Mouse (Mus musculus) intestine, postnatal 0 days (tissue): ENCODE results near the gene Yipf6. TPM values are rescaled to one million over a fixed set of nuclear protein-coding genes. Genes with fewer than 3 reads are reported as not detected.
"Not testable (repeated sequence)": the region's sequence is repeated elsewhere in the genome, so short reads cannot be mapped to it uniquely, and the experiment has no call there.

Experiments used
- ATAC-seq: fragments of 200-750 bp; cut with Nextera tagmentation; 2 replicates; pipeline ENCODE4 v1.8.0; 2017; ENCODE audit warnings: mild to moderate bottlenecking, moderate TSS enrichment, moderate library complexity
- H3K27ac ChIP-seq: fragments of 300-500 bp; sonication (generic); 2 replicates; pipeline ENCODE4 v1.5.1; 2014; ENCODE audit warnings: mild to moderate bottlenecking, low read depth, low read length, moderate library complexity
- H3K27me3 ChIP-seq: fragments of 300-500 bp; sonication (generic); replicated peaks from 2 replicates; pipeline ENCODE4 v1.6.1; 2014; ENCODE audit warnings: low read length, mixed read lengths; ENCODE audit not compliant: control insufficient read depth, insufficient read depth
- H3K36me3 ChIP-seq: fragments of 300-500 bp; sonication (generic); 2 replicates; pipeline ENCODE4 v1.6.1; 2014; ENCODE audit warnings: mild to moderate bottlenecking, moderate library complexity; ENCODE audit not compliant: control insufficient read depth, insufficient read depth
- H3K4me1 ChIP-seq: fragments of 300-500 bp; sonication (generic); replicated peaks from 2 replicates; pipeline ENCODE4 v1.6.1; 2014; ENCODE audit warnings: antibody characterized with exemption, low read length, mixed read lengths; ENCODE audit not compliant: control insufficient read depth, insufficient read depth
- H3K4me2 ChIP-seq: fragments of 300-500 bp; sonication (generic); replicated peaks from 2 replicates; pipeline ENCODE4 v1.6.1; 2014; ENCODE audit warnings: low read depth, mild to moderate bottlenecking, moderate library complexity
- H3K4me3 ChIP-seq: fragments of 300-500 bp; sonication (generic); 2 replicates; pipeline ENCODE4 v1.5.1; 2014; ENCODE audit warnings: low read depth, low read length
- H3K9ac ChIP-seq: fragments of 300-500 bp; sonication (generic); 2 replicates; pipeline ENCODE4 v1.6.1; 2014; ENCODE audit warnings: mild to moderate bottlenecking, low read depth, low read length
- H3K9me3 ChIP-seq: fragments of 300-500 bp; sonication (generic); 2 replicates; pipeline ENCODE4 v1.6.1; 2016; ENCODE audit warnings: mixed run types; ENCODE audit not compliant: control insufficient read depth
- CTCF ChIP-seq: sonication (generic); IDR thresholded peaks from 2 replicates; pipeline ENCODE4 v1.5.1; 2016; ENCODE audit warnings: low read depth, mild to moderate bottlenecking, control low read depth, antibody characterized with exemption, moderate library complexity
- WGBS: fragments of 180-500 bp; shearing (Covaris S2); extraction: QIAGEN DNeasy Blood & Tissue Kit; methylation state at CpG from one replicate; pipeline ENCODE4 v1.1.7; 2014; 5-methylcytosine and 5-hydroxymethylcytosine counted together
- polyA plus RNA-seq: library from polyadenylated mRNA; unstranded; fragments of >200 nt; fragmentation: Nextera tagmentation; extraction: Ambion mirVana; gene quantifications from 2 replicates; pipeline ENCODE4 v1.2.1, GENCODE M21; 2015

The Yipf6 gene
- polyA plus RNA-seq, 1 experiment from 2014 or later = 32.3 TPM

- Histone ChIP-seq H3K9me3 (no peaks in the 10 kb centered on the region), H3K36me3 (no peaks in the 10 kb centered on the region), H3K4me3 (no peak overlapping the region), H3K27ac (no peak overlapping the region), H3K4me2 (no peak overlapping the region), H3K9ac (no peak overlapping the region), H3K4me1 (no peaks in the 10 kb centered on the region), H3K27me3 (no peaks in the 10 kb centered on the region)
- no peak for TF ChIP-seq CTCF
- ATAC-seq = no peak
These were observed 27.6 kb downstream of the Yipf6 start for GRCm38 (mm10) chrX:98963742-98964141.

GRCm38 (mm10) chrX:98964513-98964912 lies 28.4 kb downstream of the Yipf6 start:
- H3K27me3 ChIP-seq = no peaks in the 10 kb centered on the region
- H3K36me3 ChIP-seq = no peaks in the 10 kb centered on the region
- ATAC-seq = no peak
- H3K4me1 ChIP-seq = no peaks in the 10 kb centered on the region
- TF ChIP-seq CTCF = no peak
- no peak overlapping the region for H3K4me3 ChIP-seq
- no peaks in the 10 kb centered on the region for H3K9me3 ChIP-seq
- H3K9ac ChIP-seq = no peak overlapping the region
- no peak overlapping the region for H3K27ac ChIP-seq
- no peak overlapping the region for H3K4me2 ChIP-seq

- not testable (repeated sequence) for ATAC-seq, H3K4me3 ChIP-seq
- TF ChIP-seq CTCF = peak; percentile 49
These were observed 50.5 kb downstream of the Yipf6 start for GRCm38 (mm10) chrX:98986611-98987010.

GRCm38 (mm10) chrX:98989574-98989973 lies 53.5 kb downstream of the Yipf6 start:
- Histone ChIP-seq H3K36me3 (no peaks in the 10 kb centered on the region), H3K27ac (no peak overlapping the region), H3K27me3 (no peaks in the 10 kb centered on the region), H3K9me3 (no peaks in the 10 kb centered on the region), H3K9ac (no peak overlapping the region), H3K4me3 (no peak overlapping the region), H3K4me1 (no peaks in the 10 kb centered on the region), H3K4me2 (no peak overlapping the region)
- 41% methylated on average over 6 of the region's 6 CpGs for WGBS
- TF ChIP-seq CTCF = peak; percentile 84
- ATAC-seq = no peak

More at GRCm38 (mm10) chrX:98986611-98987010, 50.5 kb downstream of the Yipf6 start:
- not testable (repeated sequence) for H3K9ac ChIP-seq, H3K27me3 ChIP-seq, H3K4me1 ChIP-seq, H3K4me2 ChIP-seq, H3K27ac ChIP-seq, H3K36me3 ChIP-seq, H3K9me3 ChIP-seq
- WGBS = 51% methylated on average over 5 of the region's 5 CpGs

Other genes starting within 250 kb of the Yipf6 start
- 4.8 and 5.2 TPM in 2 replicates for gene Ophn1, start 45.3 kb upstream of the Yipf6 start, polyA plus RNA-seq
- gene Stard8, start 66.9 kb downstream of the Yipf6 start, polyA plus RNA-seq = 3.6 TPM in 2 replicates
- 12.5 and 13.0 TPM in 2 replicates for gene Efnb1, start 199.8 kb downstream of the Yipf6 start, polyA plus RNA-seq